Mouse (Mus musculus): ENCODE results near the gene 4930579G24Rik.

DNA sequence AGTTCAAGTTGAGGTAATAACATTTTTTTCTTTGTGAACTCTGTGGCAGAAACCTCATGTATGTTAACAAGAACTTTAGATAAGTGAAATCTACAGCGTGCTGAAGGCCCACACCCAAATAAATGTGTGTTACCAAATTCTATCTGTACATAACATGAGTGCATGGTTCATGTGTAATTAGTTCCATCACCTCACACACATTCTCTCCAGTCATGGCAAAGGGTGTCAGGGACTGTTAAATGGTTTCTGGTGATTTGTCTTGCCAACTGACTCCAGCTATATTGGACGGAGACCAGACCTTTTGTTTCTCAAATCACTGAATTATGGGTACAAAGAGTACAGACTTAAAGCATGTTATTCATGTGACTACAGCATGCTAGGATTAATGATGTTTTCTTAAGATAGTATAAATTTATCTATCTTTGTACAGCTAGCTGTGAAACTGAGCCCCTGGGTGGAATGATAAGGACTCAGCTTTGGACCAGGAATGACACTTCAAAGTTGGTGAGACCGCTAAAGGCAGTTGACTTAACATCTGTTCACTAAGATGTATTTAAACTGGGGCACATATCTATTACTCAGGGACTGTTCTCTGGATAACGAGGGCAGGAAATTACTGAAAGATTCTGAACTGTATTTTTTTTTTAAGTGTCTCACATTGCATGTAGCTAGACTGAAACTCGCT lies 48.8 kb upstream of the 4930579G24Rik start:
- TF ChIP-seq CTCF (IDR thresholded peaks at IDR 0.05; ENCODE audit: extremely low read depth, insufficient read depth, low read length) (no peak), POLR2A (IDR thresholded peaks at IDR 0.05; ENCODE audit: extremely low read depth, insufficient read depth, low read length) (no peak)
